Mouse (Mus musculus): ENCODE measurements around the gene Ugt1a6b.

Ugt1a6b gene

DNA sequence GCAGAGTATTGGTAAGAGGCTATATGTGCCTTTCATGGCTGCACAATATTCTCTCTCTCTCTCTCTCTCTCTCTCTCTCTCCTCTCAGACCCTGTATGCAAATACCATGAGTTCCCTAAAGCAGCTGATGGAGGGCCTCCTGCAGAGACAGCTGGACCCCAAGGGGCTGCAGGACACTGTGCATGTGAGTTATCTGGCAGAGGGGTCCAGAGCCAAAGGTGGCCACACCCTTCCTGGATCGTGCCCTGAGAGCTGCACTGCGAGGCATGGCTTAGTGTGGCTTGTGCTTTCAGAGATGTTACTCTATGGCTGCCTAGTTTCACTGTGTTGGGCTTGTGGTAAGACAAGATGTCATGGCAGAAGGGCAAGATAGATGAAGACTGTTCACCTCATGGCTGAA is 144.6 kb downstream of the Ugt1a6b start:
- no peak for DNase-seq

DNA sequence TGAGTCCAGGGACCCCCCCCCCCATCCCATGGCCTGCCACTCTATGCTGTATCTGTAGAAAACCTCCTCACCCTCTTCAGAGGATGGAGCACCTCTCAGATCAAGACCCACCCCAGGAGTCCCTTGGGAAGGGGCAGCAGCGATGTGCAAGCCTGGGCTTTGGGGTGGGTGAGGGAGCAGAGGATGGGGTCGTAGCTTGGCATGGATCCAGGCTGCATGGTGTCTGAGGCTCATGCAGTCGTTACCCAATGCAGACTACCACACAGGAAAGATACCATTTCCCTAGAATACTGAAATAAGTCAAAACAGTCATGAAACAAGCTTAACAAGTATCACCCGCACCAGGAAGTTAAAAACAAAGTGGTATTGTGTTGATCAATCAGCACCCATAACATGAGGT is 145.6 kb downstream of the Ugt1a6b start:
- no peak for DNase-seq

DNA sequence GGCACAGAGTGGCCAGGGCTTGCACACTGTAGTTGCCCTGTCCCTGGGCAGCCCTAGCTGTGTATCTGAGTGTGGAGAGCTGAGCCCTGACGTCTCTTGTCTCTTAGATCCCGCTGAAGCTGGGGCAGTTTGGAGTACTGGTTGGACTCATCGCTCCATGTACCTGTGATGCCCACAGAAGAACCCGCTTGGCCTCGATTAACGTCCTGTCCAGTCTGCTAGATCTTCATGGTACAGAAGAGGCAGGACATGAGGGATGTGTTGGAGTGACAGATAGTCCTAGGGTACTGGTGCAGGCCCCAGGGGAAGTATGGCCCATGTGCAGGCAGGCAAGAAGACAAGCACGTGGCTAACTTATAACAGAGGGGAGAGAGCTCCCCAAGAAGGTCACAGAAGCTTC is 146.5 kb downstream of the Ugt1a6b start:
- no peak for DNase-seq

DNA sequence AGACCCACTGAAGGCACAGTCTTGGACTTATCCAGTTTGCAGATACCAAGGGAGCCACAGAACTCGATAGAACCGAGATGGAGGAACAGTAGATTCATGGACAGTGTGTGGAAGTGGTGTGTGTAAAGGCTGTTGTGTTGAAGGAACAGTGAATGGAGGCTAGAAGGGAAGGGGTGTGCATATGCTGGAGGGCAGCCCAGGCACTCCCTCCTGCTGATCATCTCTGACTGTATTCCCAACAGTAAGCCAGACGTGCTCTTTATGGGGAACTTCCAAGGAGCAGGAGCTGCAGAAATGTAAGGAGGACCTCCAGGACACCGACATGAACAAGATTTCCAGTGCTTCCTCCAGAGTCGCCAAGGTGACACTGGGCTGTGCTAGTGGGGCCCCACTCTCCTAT is 147.0 kb downstream of the Ugt1a6b start:
- no peak for DNase-seq

DNA sequence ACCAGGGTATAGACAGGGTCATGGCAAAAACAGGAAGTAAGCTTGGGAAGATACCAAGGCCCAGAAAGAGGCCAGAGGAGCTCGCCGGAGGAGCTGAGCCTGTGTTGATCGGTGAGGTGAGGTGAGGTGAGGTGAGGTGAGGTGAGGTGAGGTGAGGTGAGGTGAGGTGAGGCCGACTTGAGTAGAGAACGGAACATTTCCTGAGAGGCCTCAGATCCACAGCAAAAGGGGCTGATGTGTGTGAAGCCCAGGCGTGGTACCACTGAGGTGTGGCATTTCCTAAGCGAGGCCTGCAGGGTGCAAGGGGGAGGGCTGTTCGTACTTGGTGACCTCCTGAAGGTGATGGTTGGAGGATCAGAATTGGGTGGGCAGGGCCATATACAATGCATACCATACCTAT is 150.1 kb downstream of the Ugt1a6b start:
- DNase-seq: no peak

DNA sequence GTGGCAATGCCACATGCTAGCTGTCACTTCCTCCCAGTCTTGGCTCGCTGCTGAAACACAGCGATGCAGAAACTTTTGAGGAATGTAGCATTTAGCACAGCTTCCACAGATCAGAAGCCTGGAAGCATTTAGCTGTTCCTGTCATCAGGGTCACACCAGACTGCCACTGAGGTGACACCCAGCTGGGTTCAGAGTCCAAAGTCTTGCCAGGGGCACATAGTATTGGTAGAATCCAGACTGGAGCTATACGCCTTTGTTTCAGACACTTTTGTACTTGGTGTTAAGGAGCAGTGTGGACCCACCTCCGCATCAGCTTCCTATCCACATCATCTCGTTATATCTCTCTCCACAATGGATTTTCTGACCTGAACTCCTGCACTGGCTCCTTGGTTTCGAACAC is 150.5 kb downstream of the Ugt1a6b start:
- no peak for DNase-seq

DNA sequence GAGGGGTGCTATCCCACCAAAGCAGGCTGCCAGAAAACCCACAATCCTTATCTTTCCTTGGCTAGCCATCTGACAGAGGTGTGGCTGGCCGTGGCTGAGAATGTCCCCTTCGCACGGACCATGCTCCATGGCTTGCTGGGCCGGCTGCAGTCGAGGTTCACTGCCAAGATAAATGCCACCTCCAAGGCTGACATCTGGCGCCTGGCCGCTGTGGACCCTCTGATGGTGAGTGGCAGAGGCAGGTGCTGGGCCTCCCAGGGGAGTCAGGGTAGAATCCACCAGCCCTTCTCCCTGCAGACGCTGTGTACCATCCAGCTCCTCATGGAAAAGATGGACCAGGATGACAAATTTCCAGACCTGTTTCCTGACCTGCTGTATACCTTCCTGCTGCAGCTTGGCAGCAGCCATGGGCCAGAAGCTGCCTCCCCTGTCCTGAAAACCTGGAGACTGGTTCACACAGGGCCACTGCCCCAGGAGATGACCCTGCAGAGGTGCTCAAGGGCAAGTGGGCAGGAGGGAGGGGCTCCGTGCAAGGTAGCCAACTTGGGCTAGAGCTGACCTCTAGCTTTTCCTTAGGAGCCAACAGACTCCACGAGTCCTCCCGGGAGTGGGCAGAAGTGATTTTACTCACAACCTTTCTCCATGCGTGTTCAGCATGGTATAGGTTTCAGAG is 151.9 kb downstream of the Ugt1a6b start:
- DNase-seq: no peak

DNA sequence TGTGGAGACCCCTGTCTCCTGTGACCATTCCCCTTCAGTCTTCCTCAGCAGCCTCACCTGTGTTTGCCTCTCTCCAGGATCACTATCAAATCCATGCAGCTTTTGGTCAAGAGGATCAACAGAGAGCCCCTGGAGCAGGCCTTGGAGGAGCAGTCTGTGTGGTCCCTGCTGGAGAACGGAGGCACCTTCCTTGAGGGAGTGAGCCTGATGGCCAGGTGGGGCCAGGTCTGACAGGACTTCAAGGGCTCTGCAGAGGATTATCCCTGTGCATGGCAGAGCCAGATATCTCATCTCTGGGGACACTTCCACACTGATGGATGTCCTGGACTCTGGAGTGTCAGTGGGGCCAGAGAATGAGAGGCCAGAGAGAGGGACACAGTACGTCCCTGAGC is 152.4 kb downstream of the Ugt1a6b start:
- DNase-seq: no peak

DNA sequence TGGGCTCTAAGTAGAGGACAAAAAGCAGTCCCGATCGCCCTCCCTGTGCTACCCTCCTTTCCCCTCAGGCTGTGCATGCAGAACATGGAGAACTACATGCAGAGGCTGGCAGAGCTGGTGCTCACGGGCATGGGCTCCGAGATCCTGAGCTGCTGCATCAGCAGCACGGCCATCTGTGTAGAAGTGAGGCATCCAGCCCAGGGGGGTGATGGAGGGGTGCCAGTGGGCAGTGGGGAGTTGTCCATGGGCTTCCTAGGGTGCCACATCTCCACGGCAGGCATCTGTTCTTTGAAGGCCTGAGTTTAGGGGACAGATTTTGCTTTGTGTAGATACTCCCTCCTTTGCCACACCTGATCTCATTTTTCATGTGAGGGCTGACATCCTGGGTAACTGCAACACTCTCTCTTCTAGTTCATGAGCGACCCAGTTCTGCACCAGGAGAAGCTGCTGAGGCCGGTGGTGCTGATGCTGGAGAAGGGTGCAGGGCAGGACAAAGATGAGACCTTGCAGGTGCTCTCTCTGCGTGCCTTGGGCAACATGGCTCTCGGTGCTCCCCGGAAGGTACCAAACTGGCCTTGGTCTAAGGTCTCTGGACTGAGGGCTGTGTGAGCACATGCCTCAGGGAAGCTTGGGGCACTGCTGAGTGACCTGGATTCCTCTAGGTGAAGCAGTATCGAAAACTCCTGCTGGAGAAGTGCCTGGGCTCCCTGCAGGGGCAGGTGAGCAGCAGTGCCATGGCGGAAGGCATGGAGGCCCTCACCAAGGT is 153.1 kb downstream of the Ugt1a6b start:
- no peak for DNase-seq

DNA sequence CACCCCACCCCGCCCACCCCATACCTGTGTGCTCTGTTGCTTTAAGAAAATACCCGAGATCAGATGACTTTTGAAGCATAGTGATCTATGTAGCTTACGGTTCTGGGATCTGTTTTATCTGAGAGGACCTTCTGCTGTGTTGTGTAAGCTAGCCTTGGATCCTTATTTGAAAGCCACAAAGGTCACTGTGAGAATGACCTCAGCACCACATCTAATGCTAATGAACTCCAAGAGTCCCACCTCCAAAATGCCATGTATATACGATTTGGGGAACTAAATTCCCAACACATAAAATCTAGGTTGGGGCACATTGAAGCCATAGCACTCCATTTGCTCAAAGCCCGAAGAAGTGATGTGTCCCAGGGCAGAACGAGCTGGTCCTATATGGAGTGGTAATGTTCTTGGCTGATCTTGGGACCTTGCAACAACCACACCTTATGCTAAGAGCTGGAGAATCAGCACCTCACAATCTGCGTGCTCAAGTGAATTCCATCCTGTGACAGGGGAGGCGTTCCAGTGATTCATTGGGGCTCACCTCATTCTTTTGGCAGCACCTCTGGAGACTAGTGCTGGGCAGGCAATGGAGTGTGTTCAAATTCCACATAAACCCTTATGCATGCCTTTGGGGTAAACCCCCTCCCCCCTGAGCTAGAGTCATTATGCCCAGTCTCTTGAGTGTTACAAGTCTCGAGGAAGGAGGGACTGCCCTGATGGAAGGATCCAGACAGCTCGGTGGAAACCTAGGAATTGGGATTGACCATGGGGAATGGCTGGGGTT is 154.0 kb downstream of the Ugt1a6b start:
- no peak for DNase-seq

DNA sequence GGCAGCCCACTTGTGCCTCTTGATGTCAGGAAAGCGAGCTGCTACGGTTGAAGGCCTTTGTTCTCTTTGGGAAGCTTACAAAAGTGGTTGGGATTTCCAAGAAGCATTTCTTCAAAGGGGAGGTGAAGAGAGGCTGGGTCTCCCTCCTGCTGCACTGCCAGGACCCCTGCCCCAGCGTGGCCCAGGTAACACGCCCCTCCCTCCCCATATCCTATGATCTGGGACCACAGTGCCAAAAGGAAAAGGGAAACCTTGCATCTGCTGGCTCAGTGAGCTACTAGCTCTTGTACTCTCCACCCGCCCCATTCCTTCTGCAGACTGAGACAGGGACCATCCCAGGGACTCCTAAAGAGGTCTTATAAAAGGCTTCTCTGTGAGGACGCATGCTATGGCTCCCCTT is 154.6 kb downstream of the Ugt1a6b start:
- no peak for DNase-seq

DNA sequence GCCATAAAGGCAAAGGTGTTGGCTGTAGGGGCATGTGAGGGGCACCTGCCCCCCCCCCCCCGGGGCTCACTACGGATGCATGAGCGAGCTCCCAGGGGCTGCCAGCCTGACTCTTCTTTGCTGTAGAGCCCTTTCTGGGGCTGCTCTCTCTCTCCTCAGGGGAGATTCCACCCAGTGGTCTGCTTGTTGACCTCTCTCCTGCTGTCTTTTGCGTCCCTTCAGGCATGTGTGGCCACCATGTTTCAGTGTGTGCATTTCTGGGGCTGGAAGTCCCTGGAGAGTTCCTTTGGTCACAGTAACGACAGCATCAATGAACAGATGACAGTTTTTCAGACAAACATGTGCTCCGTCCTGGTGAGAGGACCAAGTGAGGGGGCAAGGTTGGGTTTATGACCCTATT is 155.3 kb downstream of the Ugt1a6b start:
- DNase-seq: no peak

DNA sequence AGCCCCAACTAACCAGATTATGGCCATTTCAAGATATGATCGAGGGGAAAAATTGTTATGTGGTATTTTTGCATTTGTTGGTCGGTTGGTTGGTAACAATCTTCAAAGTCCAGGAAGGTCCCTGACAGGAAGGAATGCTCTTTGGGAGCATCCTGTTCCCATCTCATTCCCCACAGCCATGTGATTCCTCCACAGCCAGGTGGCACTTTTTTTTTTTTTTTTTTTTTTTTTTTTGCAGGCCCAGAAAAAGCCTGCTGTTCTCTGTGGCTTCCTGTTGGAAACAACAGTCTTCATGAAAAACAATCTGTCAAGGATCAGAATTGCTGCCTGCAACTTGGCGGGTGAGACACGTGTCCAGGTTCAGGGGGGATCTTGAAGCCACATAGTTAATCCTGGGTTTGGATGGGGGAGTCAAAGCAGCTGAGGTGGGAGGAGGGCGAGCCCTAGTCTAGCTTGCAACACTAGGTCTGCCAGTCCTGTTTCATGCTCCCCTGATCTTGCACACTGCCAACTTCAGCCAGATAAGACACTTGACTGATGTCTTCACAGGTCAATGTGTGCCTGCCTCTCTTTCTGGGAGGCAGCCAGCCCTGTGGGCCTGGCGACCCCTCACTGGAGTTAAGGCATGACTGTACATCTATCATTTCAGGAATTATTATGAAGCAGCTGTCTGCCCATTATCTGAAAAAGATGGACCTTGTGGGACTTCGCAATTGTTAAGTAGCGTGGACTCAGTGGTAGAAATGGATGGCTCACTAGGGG is 156.0 kb downstream of the Ugt1a6b start:
- DNase-seq: no peak

DNA sequence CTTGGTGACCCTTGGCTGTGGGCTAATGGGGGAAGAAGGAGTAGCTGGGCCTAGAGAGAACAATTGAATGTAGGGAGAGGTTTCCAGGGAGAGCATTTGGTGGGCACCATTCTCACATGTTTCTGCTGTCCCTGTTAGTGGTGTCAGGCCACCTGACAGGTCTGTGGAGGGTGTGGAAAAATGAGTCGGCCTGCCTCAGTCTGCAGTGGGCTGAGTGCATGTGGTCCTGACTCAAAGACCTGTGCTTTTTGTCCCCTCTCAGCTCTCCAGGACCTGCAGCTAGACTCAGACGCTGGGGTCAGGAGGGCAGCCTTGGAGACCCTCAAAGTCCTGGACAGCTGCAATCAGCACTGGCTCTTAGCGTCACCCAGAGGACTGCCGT is 156.6 kb downstream of the Ugt1a6b start:
- no peak for DNase-seq

DNA sequence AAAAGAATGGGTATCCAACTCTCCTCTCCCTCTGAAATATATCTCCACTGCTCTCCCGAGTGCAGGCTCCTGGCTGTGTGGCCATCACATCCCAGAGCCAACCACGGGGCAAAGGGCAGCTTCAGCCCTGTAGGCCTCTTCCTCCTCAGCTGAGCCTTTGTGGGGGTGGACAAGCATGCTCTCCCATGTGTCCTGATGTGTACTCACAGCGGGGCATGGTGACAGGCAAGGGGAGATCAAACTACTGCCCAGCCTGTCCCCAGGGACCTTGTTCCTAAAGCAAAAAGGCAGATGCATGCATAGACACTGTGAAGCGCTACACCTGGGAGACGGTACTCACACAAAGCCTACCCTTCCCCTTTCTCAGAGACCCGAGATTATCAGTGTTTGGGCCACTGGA is 157.1 kb downstream of the Ugt1a6b start:
- DNase-seq: peak; percentile 60

DNA sequence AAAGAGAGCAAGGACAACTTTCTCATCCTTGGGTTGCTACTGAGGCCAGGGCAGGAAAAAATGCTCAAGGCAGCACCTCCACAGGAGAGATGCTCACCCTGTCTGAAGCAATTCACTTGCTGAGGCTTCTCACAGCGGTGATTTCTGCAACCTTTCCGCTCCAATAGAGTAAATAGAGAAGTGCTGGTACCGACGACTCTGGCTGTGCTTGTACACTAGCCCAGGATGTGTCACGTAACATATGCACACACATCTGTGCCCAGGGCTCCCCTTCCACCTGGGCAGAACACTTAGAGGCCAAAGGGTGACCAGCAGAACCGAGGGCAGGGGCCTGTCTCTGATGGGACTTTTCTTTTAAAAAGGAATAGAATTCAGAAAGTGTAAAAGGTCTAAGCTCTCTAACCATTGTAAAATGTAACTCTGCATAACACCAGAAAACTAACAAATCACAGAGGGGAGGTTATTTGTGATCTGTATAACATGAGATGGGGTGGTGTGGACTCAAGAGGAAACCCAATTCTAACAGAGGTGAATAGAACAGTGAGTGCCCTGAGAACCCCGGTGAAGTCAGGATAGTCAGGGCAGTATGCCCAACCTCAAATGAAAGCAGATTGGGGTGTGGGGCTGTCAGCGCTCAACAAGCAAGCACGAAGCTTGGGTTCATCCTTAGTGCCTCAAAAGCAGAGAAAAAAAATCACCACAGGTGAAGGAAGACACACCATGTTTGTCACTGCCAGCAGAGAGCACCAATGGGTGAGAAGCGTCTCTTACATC is 157.7 kb downstream of the Ugt1a6b start:
- no peak for DNase-seq

DNA sequence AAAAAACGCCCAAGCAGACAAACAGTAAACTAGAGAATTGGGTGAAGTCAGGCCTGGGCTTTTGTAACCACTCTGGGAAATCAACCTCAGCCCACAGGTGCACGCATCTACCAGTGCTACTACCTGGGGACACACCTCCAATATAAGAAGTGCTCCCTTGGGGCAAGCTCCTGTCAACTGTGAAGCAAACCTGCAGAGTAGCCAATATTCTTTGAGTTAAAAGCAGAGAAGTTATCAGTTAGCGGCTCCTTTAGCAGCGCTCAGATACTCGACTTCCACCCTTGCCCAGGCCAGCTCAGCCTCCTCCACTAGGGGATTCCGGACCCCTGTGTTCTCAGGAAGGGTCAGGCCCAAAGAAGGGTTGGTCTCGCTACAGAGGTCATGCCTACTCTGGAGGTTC is 158.7 kb downstream of the Ugt1a6b start:
- DNase-seq: no peak

DNA sequence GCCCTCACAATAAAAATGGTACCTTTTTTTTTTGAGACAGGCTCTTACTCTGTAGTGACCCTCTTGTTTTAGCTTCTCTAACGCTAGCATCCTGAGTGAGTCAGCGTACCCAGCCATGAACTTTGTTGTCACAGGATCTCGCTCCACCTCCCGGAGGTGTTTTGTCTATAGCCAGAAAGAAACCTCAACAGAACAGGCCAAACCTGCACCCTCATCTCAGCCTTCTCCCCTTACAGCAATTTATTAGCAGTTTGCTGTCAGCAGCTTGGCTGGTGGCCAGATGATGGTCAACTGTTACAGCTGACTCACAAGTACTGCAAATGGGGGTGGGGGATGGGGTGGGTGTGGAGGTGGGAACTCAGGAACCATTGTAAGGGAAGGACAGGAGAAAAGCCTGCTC is 159.2 kb downstream of the Ugt1a6b start:
- DNase-seq: peak; percentile 60

DNA sequence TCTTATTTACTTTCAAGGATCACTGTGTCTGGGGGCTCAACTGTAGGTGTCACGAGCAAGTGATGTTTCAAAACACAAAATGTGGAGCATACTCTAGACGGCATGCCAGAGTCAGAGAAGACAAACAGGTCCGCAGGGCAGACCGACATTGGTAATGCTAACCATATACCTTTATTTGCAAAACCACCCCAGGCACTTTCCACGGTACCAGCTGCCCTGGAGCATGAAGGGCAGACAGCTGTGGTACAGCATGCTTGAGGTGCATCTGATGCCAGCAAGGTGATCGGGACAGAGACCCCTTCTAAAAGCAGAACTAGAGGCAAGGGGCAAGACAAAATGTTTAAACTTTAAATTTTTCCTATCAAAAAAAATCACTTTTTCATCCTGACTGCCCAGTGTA is 159.9 kb downstream of the Ugt1a6b start:
- DNase-seq: no peak

DNA sequence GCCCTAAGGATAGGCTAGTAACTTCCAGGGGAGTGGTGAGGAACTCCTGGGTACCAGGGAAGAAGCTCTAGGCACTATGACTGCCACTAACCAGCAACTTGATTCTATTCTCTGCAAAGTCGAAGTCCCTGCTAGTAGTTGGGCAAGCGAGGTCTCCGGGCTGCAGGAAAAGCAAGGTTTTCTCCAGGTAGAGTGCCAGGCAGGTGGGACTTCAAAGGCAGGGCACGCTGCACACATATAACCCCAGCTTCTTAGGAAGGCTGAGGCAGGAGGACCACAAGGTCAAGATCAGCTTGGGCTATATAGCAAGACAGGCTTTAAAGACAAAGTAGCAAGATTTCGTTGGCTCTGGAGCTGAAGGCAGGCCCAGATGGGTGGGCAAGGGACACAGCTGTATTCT is 160.7 kb downstream of the Ugt1a6b start:
- no peak for DNase-seq

DNA sequence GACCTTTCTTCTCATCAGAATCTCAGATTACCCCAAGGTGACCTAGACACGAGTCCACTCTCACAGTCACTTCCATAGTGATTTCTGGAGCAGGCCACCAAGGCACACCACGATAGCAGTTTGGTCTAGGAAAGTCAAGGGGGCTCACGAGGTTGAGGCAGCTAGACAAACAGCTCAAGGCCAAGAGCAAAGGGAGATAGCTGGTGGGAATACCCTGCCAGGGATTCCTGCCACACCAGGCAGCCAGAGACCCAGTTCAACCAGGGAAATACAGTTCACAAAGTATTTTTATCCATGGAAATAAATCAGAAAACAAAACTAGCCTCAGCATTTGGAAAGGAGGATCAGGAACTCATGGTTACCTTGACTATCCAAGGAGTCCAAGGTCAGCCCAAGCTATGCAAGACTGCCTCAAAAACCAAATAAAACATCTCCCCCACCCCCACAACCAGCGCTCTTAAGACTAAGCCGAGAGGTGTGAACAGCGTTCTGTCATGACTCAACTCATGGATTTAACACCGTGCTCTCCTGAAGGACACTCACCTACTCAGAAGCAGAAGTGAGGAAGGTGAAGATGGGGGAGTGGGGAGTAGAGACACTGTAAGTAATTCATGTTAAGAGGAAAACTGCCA is 161.3 kb downstream of the Ugt1a6b start:
- DNase-seq: no peak

DNA sequence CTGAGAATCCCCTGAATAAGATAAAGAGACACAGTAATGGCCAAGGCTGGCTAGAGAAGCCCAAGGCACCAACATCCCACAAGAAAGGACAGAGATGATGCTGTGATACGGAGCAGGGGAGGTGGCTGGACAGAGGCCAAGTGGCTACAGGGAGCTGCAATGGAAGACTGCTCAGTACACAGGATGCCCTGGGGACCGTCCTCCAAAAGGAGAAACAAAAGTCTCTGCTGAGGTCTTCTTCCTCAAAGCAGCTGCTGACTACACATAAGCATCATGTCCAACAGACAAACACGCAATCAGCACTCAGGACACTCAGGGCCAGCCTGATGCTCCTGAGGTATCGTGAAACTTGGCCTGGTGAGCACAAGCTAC is 161.8 kb downstream of the Ugt1a6b start:
- DNase-seq: no peak

All from kidney, adult 9 months (tissue).